Mouse (Mus musculus) liver, postnatal 0 days (tissue): ENCODE measurements at regions not wholly inside any gene's neighbourhood (a gene's known extent, or its start where the extent isn't known, plus 50 kb on each side); places are given as distances from the start of the nearest gene placed in this dataset.

ENCODE experiments used
- CTCF ChIP-seq: sonication (generic); IDR thresholded peaks from 2 replicates; pipeline ENCODE4 v1.5.1; 2016; ENCODE audit warnings: antibody characterized with exemption, low read depth
- EP300 ChIP-seq: IDR thresholded peaks from 2 replicates; pipeline ENCODE4 v1.6.1; 2016; ENCODE audit warnings: antibody characterized with exemption, low read depth, mild to moderate bottlenecking

DNA sequence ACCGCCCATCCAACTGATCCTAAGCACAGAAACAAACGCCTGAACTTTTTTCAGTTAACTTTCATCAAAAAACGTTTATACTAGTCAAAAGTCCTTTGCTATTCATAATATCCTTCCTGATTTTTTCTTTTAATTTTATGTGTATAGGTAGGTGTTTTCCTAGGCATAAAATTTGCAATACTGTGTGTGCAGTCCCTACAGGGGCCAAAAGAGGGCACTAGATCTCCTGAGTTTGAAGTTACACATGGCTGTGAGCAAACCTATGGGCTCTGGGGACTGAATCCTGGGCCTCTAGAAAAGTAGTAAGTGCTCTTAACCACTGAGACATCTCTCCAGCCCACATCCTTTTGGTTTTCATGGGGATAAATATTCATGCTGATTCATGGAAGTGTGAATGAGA, 535.8 kb downstream of the Defb40 start:
- TF ChIP-seq EP300 (no peak), CTCF (no peak)
